Mouse (Mus musculus) left cerebral cortex, adult 2 months (tissue): ENCODE results near the gene Gls2. TPM values are rescaled to one million over a fixed set of nuclear protein-coding genes. Genes with fewer than 3 reads are reported as not detected.

Source experiments
- DNase-seq, 2 experiments: peaks; one replicate each; pipeline ENCODE4 v3.0.0; 2021 to 2022; ENCODE audit warnings: low spot score in 2 of 2, mixed read lengths in 1 of 2; ENCODE audit errors: extremely low spot score in 1 of 2
- H3K27ac ChIP-seq: fragments of 200-600 bp; 2 replicates; pipeline ENCODE4 v1.8.1; 2022
- H3K4me3 ChIP-seq: fragments of 200-600 bp; 2 replicates; pipeline ENCODE4 v1.8.1; 2022
- CTCF ChIP-seq: fragments of 200-600 bp; IDR thresholded peaks from 2 replicates; pipeline ENCODE4 v1.8.1; 2022; ENCODE audit warnings: antibody characterized with exemption, mild to moderate bottlenecking, moderate library complexity
- intact Hi-C: fragments of 180-260 bp; cut with DNase I; formaldehyde crosslinking; loops from one replicate; pipeline ENCODE4 v1.15.1; 2025
- total RNA-seq, 2 experiments: library from RNA; stranded (reverse); gene quantifications; 2 replicates each; pipeline ENCODE4 v1.2.3; 2021

Gene Gls2
- total RNA-seq, 2 experiments from 2014 or later, result 36.2 to 37.1 TPM

GRCm38 (mm10) chr10:128221533-128222286 lies 27.5 kb downstream of the Gls2 start:
- no peak for DNase-seq
- no peak; the same call in 1 of the 2 replicates for TF ChIP-seq CTCF
- H3K4me3 ChIP-seq, result no peak overlapping the region
- intact Hi-C loops, result no loop called here
- H3K27ac ChIP-seq, result no peak overlapping the region

GRCm38 (mm10) chr10:128225064-128225463 lies 30.8 kb downstream of the Gls2 start:
- intact Hi-C loops, result no loop called here
- Histone ChIP-seq H3K27ac (no peak overlapping the region), H3K4me3 (no peak overlapping the region)
- no peak for DNase-seq
- no peak for TF ChIP-seq CTCF

GRCm38 (mm10) chr10:128225538-128225937 lies 31.3 kb downstream of the Gls2 start, which contains the start of gene Mip:
Mip (plus strand) TSS chr10:128225838.
- intact Hi-C loops, result no loop called here
- no peak for DNase-seq
- Histone ChIP-seq H3K27ac (no peak within 1 kb of the TSS), H3K4me3 (no peak within 1 kb of the TSS)
- TF ChIP-seq CTCF, result no peak

GRCm38 (mm10) chr10:128227592-128227991 lies 33.3 kb downstream of the Gls2 start:
- Histone ChIP-seq H3K4me3 (no peak overlapping the region), H3K27ac (no peak overlapping the region)
- DNase-seq, result no peak
- TF ChIP-seq CTCF, result no peak
- intact Hi-C loops, result no loop called here

- DNase-seq, result no peak
- intact Hi-C loops, result no loop called here
- Histone ChIP-seq H3K4me3 (no peak overlapping the region), H3K27ac (no peak overlapping the region)
- TF ChIP-seq CTCF, result no peak
Measured at GRCm38 (mm10) chr10:128228009-128228408, 33.8 kb downstream of the Gls2 start.

GRCm38 (mm10) chr10:128230582-128230981 lies 36.3 kb downstream of the Gls2 start:
- no peak for DNase-seq
- intact Hi-C loops, result loop anchor here (5.0 kb wide), 1 partner anchor 42 kb away; the partner anchor contains the start of gene Stat2
- Histone ChIP-seq H3K4me3 (no peak overlapping the region), H3K27ac (no peak overlapping the region)
- TF ChIP-seq CTCF, result no peak

- intact Hi-C loops, result loop anchor here (5.0 kb wide), 1 partner anchor 41 kb away; the partner anchor contains the start of gene Stat2
- Histone ChIP-seq H3K4me3 (peak overlapping the region; percentile 75), H3K27ac (no peak overlapping the region)
- no peak for DNase-seq
- TF ChIP-seq CTCF, result no peak
Measured at GRCm38 (mm10) chr10:128231146-128231545, 36.9 kb downstream of the Gls2 start.

GRCm38 (mm10) chr10:128231697-128232419 lies 37.6 kb downstream of the Gls2 start, which contains the start of gene Timeless:
Timeless (plus strand) TSS chr10:128232065.
- H3K4me3 ChIP-seq, result peak within 1 kb of the TSS; percentile 75
- intact Hi-C loops, result loop anchor here (1.0 to 5.0 kb wide), 2 partner anchors 21 to 40 kb away; partner anchors contain the start of genes Spryd4 and Stat2
- DNase-seq, result peak; percentile 86
- no peak for TF ChIP-seq CTCF
- peak within 1 kb of the TSS; percentile 95 for H3K27ac ChIP-seq

GRCm38 (mm10) chr10:128232420-128232985 lies 38.2 kb downstream of the Gls2 start:
- Histone ChIP-seq H3K27ac (peak overlapping the region; percentile 95), H3K4me3 (peak overlapping the region; percentile 75)
- peak; percentile 26 to 51 for DNase-seq
- intact Hi-C loops, result loop anchor here (1.0 to 5.0 kb wide), 2 partner anchors 21 to 40 kb away; partner anchors contain the start of genes Spryd4 and Stat2
- TF ChIP-seq CTCF, result peak; percentile 82

- no peak overlapping the region for H3K4me3 ChIP-seq
- intact Hi-C loops, result no loop called here
- no peak overlapping the region for H3K27ac ChIP-seq
- TF ChIP-seq CTCF, result no peak
- DNase-seq, result no peak
Measured at GRCm38 (mm10) chr10:128236321-128236720, 42.1 kb downstream of the Gls2 start.

GRCm38 (mm10) chr10:128237807-128238480 lies 43.7 kb downstream of the Gls2 start:
- Histone ChIP-seq H3K4me3 (no peak overlapping the region), H3K27ac (no peak overlapping the region)
- TF ChIP-seq CTCF, result no peak
- peak in 1 of 2 experiments; percentile 30 for DNase-seq
- intact Hi-C loops, result no loop called here
